Mouse (Mus musculus) B cell, adult 62 days (primary cell): ENCODE measurements around the gene Dph1. TPM values are rescaled to one million over a fixed set of nuclear protein-coding genes. Genes with fewer than 3 reads are reported as not detected.

Experiments
- total RNA-seq: library from RNA; stranded (reverse); gene quantifications from 4 replicates; pipeline ENCODE4 v1.2.4, GENCODE M21; 2023

The Dph1 gene
- total RNA-seq: 24.1 to 32.5 TPM (median 28.3 TPM) in 4 replicates

DNA sequence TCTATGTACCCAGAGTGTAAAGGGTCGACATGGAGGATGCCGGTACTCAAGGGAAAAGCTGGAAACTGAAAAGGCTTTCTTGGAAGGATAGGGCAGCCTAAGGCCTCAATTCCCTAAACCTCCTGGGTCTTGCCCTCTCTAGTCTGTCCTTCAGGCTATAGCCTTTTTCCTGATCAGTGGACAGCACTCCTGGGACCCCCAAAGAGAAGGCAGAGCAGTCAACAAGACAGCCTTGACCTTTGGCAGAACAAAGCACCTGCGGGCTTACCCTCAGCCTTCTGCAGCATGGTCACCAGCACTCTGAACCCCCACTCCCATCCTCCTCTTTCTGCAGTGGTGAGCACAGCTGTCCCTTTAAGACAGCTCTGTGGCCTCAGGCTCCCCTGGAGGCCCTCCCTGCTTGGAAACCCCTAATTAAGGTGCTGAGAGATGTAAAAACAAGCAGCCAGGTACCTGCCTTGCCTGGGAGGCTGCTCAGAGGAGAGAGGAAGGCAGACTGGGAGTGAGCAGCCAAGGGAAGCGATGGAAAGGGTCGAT is at the start of gene Dph1:
Gene Dph1, minus strand, starts transcription at position 337 of the 537 bp plus-strand sequence.

DNA sequence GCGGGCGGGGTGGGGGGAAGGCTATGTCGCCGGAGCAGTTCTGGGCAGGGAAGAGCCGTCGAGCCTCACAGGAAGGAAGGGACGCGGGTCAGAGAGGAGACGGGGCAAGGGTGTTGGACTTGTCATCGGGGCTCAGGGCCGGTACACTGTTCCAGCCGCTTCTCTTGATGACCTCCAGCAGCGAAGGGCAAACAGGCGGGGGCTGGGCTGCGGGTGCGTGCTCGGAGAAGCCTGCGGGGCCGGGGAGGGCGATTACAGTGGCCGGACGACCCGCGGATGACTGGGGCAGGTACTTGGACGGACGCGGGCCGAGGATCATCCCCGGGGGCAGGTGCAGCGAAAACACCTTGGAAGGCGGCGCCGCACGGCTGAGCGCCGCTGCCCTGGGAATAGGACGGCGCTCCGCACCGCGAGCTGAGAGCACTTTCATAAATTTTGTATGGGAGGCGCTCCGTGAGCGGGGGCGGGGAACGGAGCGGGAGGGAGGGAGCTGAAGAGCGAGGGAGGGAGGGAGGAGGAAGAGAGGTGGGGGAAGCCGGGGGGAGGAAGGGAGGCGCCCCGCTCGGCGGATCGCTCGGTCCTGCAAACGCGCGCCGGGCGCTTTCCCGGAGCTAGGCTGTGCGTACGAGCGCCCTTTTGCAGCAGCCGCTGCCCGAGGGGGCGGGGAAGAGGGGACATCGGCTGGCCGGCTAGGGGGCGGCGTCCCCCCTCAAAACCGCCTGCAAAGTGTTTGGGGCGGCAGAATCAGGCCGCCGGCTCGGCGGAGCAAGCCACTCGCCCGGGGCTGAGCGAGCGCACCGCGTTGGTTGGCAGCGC is 2.4 kb upstream of the Dph1 start, which contains the start of gene Rtn4rl1:
Gene Rtn4rl1, plus strand, starts transcription at position 528 of the 816 bp plus-strand sequence.

DNA sequence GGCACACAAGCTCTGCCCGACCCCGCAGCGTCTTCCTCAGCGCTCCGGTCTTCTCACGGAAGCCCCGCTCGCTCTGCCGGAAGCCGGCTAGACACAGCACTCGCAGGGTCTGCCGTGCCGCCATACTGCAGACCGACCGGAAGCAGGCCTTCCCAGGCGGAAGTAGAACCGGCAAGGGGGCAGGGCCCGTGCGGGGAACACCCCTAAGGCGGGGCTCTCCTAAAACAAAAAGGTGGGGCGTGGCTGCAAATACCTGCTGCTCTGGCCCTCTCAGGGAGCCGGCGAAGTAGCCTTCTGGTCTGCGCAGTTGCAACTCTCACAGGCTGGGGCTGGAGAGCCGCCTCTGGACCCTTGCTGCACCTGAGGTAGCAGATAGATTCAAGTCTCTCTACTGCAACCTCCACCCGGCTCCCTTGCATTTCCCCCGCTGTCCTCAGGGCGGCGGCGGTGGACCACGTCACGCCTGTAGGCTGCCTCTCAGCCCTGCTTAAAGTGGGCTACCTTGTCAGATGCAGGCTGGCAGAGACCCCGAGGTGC is 12.3 kb downstream of the Dph1 start, which contains the start of gene Ovca2:
Gene Ovca2, minus strand, starts transcription at position 164 of the 537 bp plus-strand sequence.

DNA sequence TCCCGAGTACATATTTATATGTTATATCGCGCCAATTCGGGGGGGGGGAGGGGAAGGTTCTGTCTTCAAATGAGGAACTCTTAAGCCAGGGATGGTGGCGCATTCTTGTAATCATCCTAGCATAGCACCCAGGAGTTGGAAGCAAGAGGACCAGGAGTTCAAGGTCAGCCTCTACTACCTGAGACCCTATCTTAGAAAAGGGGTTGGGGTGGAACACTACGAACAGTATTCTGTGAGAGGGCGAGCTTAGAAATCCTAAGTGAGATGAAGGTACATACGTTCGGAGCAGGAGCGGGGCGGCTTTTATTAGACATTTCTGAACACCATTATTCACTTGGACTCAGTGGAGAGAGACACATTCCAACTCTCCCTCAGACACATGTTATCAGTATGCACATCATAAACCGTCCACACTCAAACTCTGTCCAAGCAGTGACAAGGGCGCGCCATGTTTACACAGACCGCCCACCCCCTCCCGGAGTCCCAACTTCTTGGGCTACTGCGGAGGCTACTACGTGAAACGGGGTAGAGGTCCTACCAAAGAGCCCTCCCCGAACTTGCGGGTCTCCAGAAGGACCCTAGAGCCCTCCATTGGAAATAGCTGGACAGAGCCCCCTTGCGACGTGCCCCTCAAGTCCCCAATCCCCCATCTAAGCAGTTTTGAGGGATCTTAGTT is 21.5 kb downstream of the Dph1 start, which contains the start of gene Hic1:
Gene Hic1, minus strand, starts transcription at position 115 of the 676 bp plus-strand sequence.

Other genes starting within 250 kb of the Dph1 start
- 5.6 to 7.5 TPM (median 6.5 TPM) in 4 replicates for gene Hic1, start 21.7 kb downstream of the Dph1 start, total RNA-seq
- 15.3 to 17.2 TPM (median 16.2 TPM) in 4 replicates for gene Ovca2, start 12.4 kb downstream of the Dph1 start, total RNA-seq
- 1.1 to 1.8 TPM (median 1.4 TPM) in 4 replicates for gene Rtn4rl1, start 2.5 kb upstream of the Dph1 start, total RNA-seq
- 106 to 117 TPM (median 108 TPM) in 4 replicates for gene Rpa1, start 157.1 kb upstream of the Dph1 start, total RNA-seq
- gene Smyd4, start 157.2 kb upstream of the Dph1 start, total RNA-seq: 13.1 to 17.1 TPM (median 13.8 TPM) in 4 replicates
- gene Serpinf1, start 231.5 kb upstream of the Dph1 start, total RNA-seq: 0.66 to 1.2 TPM in 2 of 4 replicates, not detected in the others
- gene Serpinf2, start 248.3 kb upstream of the Dph1 start, total RNA-seq: 0.52 to 0.94 TPM (median 0.61 TPM) in 3 of 4 replicates, not detected in the other